Mouse (Mus musculus) Patski (cell line): ENCODE data around the gene Ephx4. TPM values are rescaled to one million over a fixed set of nuclear protein-coding genes. Genes with fewer than 3 reads are reported as not detected.

Source experiments
- ATAC-seq: fragments of 100-300 bp; one replicate; pipeline ENCODE4 v1.8.0; 2021
- CTCF ChIA-PET: fragments of 350-600 bp; sonication (Branson Sonifier 250); formaldehyde crosslinking; loops from one replicate; lab custom pipeline; 2022; ENCODE audit warnings: inconsistent platforms; lab: Charles Lee
- POLR2A ChIA-PET: fragments of 350-600 bp; sonication (Branson Sonifier 250); formaldehyde crosslinking; loops from one replicate; lab custom pipeline; 2022; ENCODE audit warnings: antibody characterized with exemption, inconsistent platforms; lab: Charles Lee
- DNase-seq: peaks from one replicate; pipeline ENCODE4 v3.0.0-alpha.2; 2011; ENCODE audit warnings: low read depth, low spot score
- H3K27me3 ChIP-seq: fragments of 371-371 bp; one replicate; pipeline ENCODE4 v1.5.1; 2021
- CTCF ChIP-seq: fragments of 100-300 bp; IDR thresholded peaks from one replicate; pipeline ENCODE4 v1.5.1; 2021
- in situ Hi-C: fragments of 300-500 bp; cut with MboI; formaldehyde crosslinking; loops from 3 replicates; pipeline ENCODE4 v1.11.1; 2018; ENCODE audit warnings: low pct_unique_long_range_greater_than_20kb, mixed read lengths
- polyA plus RNA-seq: library from polyadenylated mRNA; unstranded; gene quantifications from one replicate; pipeline ENCODE4 v1.2.3, GENCODE M21; 2021

Gene Ephx4
- polyA plus RNA-seq, 1 experiment from 2014 or later: 0.06 TPM

- peak; percentile 89 for ATAC-seq
- in situ Hi-C loops: no loop called here
Measured at GRCm38 (mm10) chr5:107387788-107388187, 14.7 kb upstream of the Ephx4 start.

GRCm38 (mm10) chr5:107389373-107389772, 13.2 kb upstream of the Ephx4 start:
- in situ Hi-C loops: no loop called here
- ATAC-seq: no peak
- no peak for TF ChIP-seq CTCF
- CTCF ChIA-PET: no interaction called here
- POLR2A ChIA-PET: no interaction called here
- H3K27me3 ChIP-seq: peaks cover 9% of the 10 kb centered on the region
- no peak for DNase-seq

More at GRCm38 (mm10) chr5:107387788-107388187, 14.7 kb upstream of the Ephx4 start:
- no peak for TF ChIP-seq CTCF
- CTCF ChIA-PET: interaction anchor here (0.7 to 1.4 kb wide), 2 partner anchors 9 to 15 kb away, joined by 3 read pairs; partner anchors contain the start of gene Ephx4
- peaks cover 3% of the 10 kb centered on the region for H3K27me3 ChIP-seq
- POLR2A ChIA-PET: no interaction called here
- peak; percentile 53 for DNase-seq

GRCm38 (mm10) chr5:107394437-107394836, 8.1 kb upstream of the Ephx4 start:
- CTCF ChIA-PET: interaction anchor here (1.0 kb wide), 1 partner anchor 10 kb away, joined by 4 read pairs; no protein-coding TSS in a partner anchor
- in situ Hi-C loops: no loop called here
- DNase-seq: no peak
- POLR2A ChIA-PET: no interaction called here
- H3K27me3 ChIP-seq: peaks cover 19% of the 10 kb centered on the region
- no peak for ATAC-seq
- no peak for TF ChIP-seq CTCF

DNA sequence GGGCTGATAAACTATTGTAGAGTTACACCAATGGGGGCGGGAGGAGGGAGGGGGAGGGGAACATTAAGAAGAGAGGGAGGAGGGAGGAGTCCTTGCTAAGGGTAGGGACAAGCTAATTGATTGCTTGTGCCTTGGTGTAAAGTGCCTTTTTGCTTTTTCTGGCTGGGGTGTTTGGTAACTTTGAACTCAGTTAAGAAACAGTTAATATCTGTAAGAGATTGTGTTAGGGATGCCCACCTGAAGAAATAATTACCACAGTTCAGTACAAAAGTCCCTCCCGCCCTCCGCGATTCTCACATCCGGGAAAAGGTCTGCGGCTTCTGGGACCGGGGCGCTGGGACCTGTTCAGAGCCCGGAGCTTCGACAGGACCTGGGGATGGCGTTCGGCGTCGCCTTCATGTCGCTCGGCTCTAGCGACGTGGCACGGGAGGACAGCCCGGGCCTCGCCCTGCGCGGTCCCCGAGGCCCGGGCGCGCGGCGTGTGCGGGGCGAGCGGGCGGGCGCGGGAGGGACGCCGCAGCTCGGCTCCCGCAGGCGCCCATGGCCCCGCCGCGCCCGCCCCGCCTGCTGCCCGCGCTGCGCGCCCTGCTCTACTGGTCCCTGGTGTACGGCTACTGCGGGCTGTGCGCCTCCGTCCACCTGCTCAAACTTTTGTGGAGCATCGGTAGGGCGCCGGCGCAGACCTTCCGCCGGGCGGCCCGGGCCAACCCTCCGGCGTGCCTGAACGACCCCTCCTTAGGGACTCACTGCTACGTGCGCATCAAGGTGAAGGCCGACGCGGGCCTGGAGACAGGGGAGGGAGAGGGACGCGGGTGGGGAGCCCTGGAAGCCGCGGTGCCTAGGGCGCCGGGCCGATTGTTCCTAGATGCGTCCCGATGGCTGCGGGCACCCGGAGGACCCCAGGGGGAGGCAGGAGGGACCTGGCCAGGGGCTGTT, 743 bp downstream of the Ephx4 start:
- peaks cover 47% of the 10 kb centered on the region for H3K27me3 ChIP-seq
- in situ Hi-C loops: no loop called here
- no peak for TF ChIP-seq CTCF
- ATAC-seq (peak; percentile 65), DNase-seq (no peak)
- CTCF ChIA-PET: interaction anchor here (0.7 to 1.1 kb wide), 2 partner anchors 9 to 15 kb away, joined by 3 to 4 read pairs; no protein-coding TSS in a partner anchor
- POLR2A ChIA-PET: no interaction called here

GRCm38 (mm10) chr5:107403947-107404684, 1.6 kb downstream of the Ephx4 start:
- ChIA-PET CTCF (interaction anchor here (0.8 to 1.1 kb wide), 2 partner anchors 9 to 10 kb away, joined by 3 to 4 read pairs; no protein-coding TSS in a partner anchor), POLR2A (no interaction called here)
- DNase-seq (no peak), ATAC-seq (no peak)
- peaks cover 50% of the 10 kb centered on the region for H3K27me3 ChIP-seq
- in situ Hi-C loops: no loop called here
- no peak for TF ChIP-seq CTCF

- DNase-seq (no peak), ATAC-seq (no peak)
- POLR2A ChIA-PET: interaction anchor here (0.5 kb wide), 1 partner anchor 15 kb away, joined by 4 read pairs; no protein-coding TSS in a partner anchor
- no peak for TF ChIP-seq CTCF
- CTCF ChIA-PET: interaction anchor here (0.8 kb wide), 1 partner anchor 24 kb away, joined by 3 read pairs; no protein-coding TSS in a partner anchor
- in situ Hi-C loops: no loop called here
- peaks cover 52% of the 10 kb centered on the region for H3K27me3 ChIP-seq
Measured at GRCm38 (mm10) chr5:107405361-107405760, 2.8 kb downstream of the Ephx4 start.

- POLR2A ChIA-PET: no interaction called here
- ATAC-seq (no peak), DNase-seq (no peak)
- peaks cover 54% of the 10 kb centered on the region for H3K27me3 ChIP-seq
- CTCF ChIA-PET: interaction anchor here (1.3 kb wide), 1 partner anchor 14 kb away, joined by 3 read pairs; no protein-coding TSS in a partner anchor
- in situ Hi-C loops: no loop called here
- no peak for TF ChIP-seq CTCF
Measured at GRCm38 (mm10) chr5:107410305-107410704, 7.8 kb downstream of the Ephx4 start.

DNA sequence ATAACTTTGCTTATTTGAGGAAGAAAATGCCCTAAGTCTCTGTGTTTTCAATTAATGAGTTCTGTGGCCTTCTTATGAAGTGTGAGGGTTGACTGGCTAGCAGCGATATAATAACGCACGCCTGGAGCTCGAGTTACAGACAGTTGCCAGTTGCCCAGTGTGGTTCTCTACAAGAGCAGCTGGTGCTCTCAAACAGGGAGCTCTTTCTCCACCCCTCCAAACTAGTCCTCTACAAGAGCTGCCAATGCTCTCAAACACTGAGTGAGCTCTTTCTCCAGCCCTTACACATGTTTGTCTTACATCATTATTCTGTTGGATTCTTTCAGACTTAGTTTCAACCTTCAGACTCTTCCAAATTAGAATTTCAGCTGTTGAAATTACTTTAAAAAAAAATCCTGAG, 8.8 kb downstream of the Ephx4 start:
- DNase-seq (no peak), ATAC-seq (no peak)
- peaks cover 56% of the 10 kb centered on the region for H3K27me3 ChIP-seq
- in situ Hi-C loops: no loop called here
- no peak for TF ChIP-seq CTCF
- POLR2A ChIA-PET: interaction anchor here (1.2 kb wide), 1 partner anchor 28 kb away, joined by 3 read pairs; no protein-coding TSS in a partner anchor
- CTCF ChIA-PET: interaction anchor here (1.0 to 1.3 kb wide), 3 partner anchors 13 to 18 kb away, joined by 3 to 4 read pairs (median 3); no protein-coding TSS in a partner anchor

GRCm38 (mm10) chr5:107412285-107412684, 9.7 kb downstream of the Ephx4 start:
- no peak for ATAC-seq
- H3K27me3 ChIP-seq: peaks cover 53% of the 10 kb centered on the region
- POLR2A ChIA-PET: interaction anchor here (1.2 kb wide), 1 partner anchor 27 kb away, joined by 3 read pairs; no protein-coding TSS in a partner anchor
- no peak for DNase-seq
- CTCF ChIA-PET: interaction anchor here (1.0 kb wide), 2 partner anchors 9 to 14 kb away, joined by 3 read pairs; no protein-coding TSS in a partner anchor
- in situ Hi-C loops: no loop called here
- TF ChIP-seq CTCF: no peak

- POLR2A ChIA-PET: interaction anchor here (1.0 kb wide), 1 partner anchor 22 kb away, joined by 3 read pairs; the partner anchor contains the start of gene Btbd8
- CTCF ChIA-PET: no interaction called here
- in situ Hi-C loops: no loop called here
- no peak for DNase-seq
- ATAC-seq: no peak
- H3K27me3 ChIP-seq: peaks cover 51% of the 10 kb centered on the region
- TF ChIP-seq CTCF: no peak
Measured at GRCm38 (mm10) chr5:107415098-107415497, 12.6 kb downstream of the Ephx4 start.
